Mouse (Mus musculus) lung, postnatal 0 days (tissue): ENCODE data around the gene Pcolce2.

Experiments used
- CTCF ChIP-seq: IDR thresholded peaks from 2 replicates; pipeline ENCODE4 v1.5.1; 2016; ENCODE audit warnings: antibody characterized with exemption, mild to moderate bottlenecking
- EP300 ChIP-seq: IDR thresholded peaks from 2 replicates; pipeline ENCODE4 v1.6.1; 2016; ENCODE audit warnings: antibody characterized with exemption, mild to moderate bottlenecking, control low read depth

DNA sequence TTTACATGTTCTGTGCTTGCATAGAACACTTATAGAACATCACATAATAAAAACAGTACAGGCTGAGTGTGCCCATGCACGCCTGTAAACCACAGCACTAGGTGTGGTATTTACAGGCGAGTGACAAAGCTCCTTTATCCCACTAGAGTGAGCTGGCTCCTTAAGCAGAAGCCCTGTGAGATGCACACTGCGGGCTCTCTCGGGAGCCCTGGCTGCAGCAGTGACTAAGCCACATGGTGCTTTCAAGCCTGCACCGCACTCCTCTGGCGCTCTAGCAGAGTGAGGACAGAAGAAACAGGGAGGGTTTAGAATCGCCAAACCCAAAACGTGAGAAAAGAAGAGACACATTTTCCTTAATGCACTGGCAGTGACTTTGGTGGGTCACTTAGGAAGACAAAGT, 75.2 kb downstream of the Pcolce2 start:
- TF ChIP-seq CTCF (no peak), EP300 (no peak)
